Mouse (Mus musculus) megakaryocyte, embryonic 14.5 days (primary cell): ENCODE measurements around the gene Lmo1.

Source experiments
- FLI1 ChIP-seq: IDR thresholded peaks from 2 replicates; pipeline ENCODE4 v1.6.1; 2012; ENCODE audit warnings: low read length, inconsistent platforms, mixed read lengths
- GATA1 ChIP-seq: IDR thresholded peaks from 3 replicates; pipeline ENCODE4 v1.6.1; 2012; ENCODE audit warnings: mixed read lengths, low read length, inconsistent platforms, borderline replicate concordance

- TF ChIP-seq GATA1 (no peak; the same call in 2 of the 3 replicates), FLI1 (no peak)
Measured at GRCm38 (mm10) chr7:109114950-109115349, 60.1 kb downstream of the Lmo1 start.
